Mouse (Mus musculus): ENCODE measurements around the gene Fbxo3. TPM values are rescaled to one million over a fixed set of nuclear protein-coding genes. Genes with fewer than 3 reads are reported as not detected.
"Not testable (repeated sequence)": the region's sequence is repeated elsewhere in the genome, so short reads cannot be mapped to it uniquely, and the experiment has no call there.

Fbxo3 gene
- total RNA-seq, 2 experiments from 2014 or later: 61.5 to 74.2 TPM

- no peak for ATAC-seq (replicated peaks; ENCODE audit: poor library complexity)
These were observed 8.1 kb downstream of the Fbxo3 start for GRCm38 (mm10) chr2:104035595-104035994.

DNA sequence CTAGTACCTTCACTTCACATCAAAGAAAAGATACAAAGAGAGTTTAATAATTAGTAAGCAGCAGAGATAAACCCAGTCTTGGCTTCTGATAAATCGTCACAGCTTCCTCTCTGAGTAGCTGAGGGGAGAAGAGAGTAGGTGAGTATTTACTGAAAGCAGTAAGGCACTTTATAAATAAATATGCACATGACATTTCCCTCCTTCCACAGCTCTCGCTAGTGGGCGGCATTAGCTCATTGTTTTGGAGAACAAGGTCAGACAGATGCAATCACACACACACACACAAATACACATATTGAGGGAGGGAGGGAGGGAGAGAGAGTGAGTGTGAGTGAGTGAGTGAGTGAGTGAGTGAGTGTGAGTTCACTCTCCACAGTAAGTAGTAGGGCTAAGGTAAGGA is 8.8 kb downstream of the Fbxo3 start:
- no peak for ATAC-seq (replicated peaks; ENCODE audit: poor library complexity)

GRCm38 (mm10) chr2:104038236-104038635 is 10.7 kb downstream of the Fbxo3 start:
- ATAC-seq (replicated peaks; ENCODE audit: poor library complexity): no peak

- peak; percentile 47 for ATAC-seq (replicated peaks; ENCODE audit: poor library complexity)
These were observed 14.1 kb downstream of the Fbxo3 start for GRCm38 (mm10) chr2:104041632-104042031.

GRCm38 (mm10) chr2:104042766-104043165 is 15.2 kb downstream of the Fbxo3 start:
- no peak for ATAC-seq (replicated peaks; ENCODE audit: poor library complexity)

- no peak for ATAC-seq (replicated peaks; ENCODE audit: poor library complexity)
These were observed 16.3 kb downstream of the Fbxo3 start for GRCm38 (mm10) chr2:104043624-104044478.

GRCm38 (mm10) chr2:104044479-104045080 is 17.1 kb downstream of the Fbxo3 start:
- ATAC-seq (replicated peaks; ENCODE audit: poor library complexity): peak; percentile 26; the same call in 1 of the 2 replicates

DNA sequence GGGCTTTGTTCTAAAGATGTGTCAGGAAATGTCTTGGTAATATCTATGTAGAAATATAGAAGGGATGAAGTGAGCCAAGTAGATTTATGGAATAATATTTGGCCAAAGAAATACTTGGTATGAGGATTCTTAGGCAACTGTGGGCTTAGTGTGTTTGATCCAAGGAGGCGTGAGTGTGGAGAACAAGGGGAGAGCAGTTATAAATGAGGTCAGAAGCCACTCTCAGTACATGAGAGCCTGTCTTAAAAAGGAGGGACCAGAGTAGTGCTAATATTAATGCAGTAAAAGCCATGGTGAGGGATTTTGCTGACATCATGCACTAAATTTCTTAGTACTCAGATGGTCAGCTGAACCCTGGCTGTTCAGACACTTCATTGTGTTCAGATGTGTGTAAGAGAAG is 30.9 kb downstream of the Fbxo3 start:
- no peak for ATAC-seq (replicated peaks; ENCODE audit: poor library complexity)

DNA sequence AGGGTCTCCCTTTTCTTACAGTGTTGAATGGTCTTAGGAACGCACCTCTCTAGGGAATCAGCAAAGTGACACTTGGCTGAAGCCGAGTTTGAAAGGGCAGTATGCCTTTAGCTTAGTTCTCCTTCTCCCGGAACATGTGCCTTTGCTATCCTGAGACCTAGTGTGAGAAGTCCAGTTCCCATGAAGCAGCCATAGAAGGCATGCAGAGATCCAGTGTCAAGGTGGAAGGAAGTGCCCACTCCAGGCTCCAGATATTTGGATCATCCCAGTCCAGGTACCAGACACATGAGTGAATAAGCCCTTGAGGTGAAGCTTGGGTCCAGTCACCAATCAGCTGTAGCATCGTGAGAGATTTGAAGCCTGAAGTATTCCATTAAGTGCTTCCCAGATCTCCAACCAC is 31.4 kb downstream of the Fbxo3 start:
- ATAC-seq (replicated peaks; ENCODE audit: poor library complexity): no peak

- ATAC-seq (replicated peaks; ENCODE audit: poor library complexity): no peak
These were observed 32.3 kb downstream of the Fbxo3 start for GRCm38 (mm10) chr2:104059786-104060185.

GRCm38 (mm10) chr2:104060996-104061395 is 33.5 kb downstream of the Fbxo3 start:
- no peak for ATAC-seq (replicated peaks; ENCODE audit: poor library complexity)

- no peak for ATAC-seq (replicated peaks; ENCODE audit: poor library complexity)
These were observed 35.1 kb downstream of the Fbxo3 start for GRCm38 (mm10) chr2:104062665-104063064.

GRCm38 (mm10) chr2:104064152-104064551 is 36.6 kb downstream of the Fbxo3 start:
- ATAC-seq (replicated peaks; ENCODE audit: poor library complexity): no peak

- not testable (repeated sequence) for ATAC-seq (replicated peaks; ENCODE audit: poor library complexity)
These were observed 38.0 kb downstream of the Fbxo3 start, which contains the start of gene Gm10912 for GRCm38 (mm10) chr2:104065526-104065925. Gene Gm10912 (plus strand): TSS chr2:104065826.

- ATAC-seq (replicated peaks; ENCODE audit: poor library complexity): not testable (repeated sequence)
These were observed 40.9 kb downstream of the Fbxo3 start, which contains the start of gene Gm10799 for GRCm38 (mm10) chr2:104068450-104068849. Gene Gm10799 (minus strand): TSS chr2:104068550.

GRCm38 (mm10) chr2:104069704-104070185 is 42.2 kb downstream of the Fbxo3 start, which contains the start of gene Cd59b:
Gene Cd59b (plus strand): TSS chr2:104069849.
- peak; percentile 96 for ATAC-seq (replicated peaks; ENCODE audit: poor library complexity)

DNA sequence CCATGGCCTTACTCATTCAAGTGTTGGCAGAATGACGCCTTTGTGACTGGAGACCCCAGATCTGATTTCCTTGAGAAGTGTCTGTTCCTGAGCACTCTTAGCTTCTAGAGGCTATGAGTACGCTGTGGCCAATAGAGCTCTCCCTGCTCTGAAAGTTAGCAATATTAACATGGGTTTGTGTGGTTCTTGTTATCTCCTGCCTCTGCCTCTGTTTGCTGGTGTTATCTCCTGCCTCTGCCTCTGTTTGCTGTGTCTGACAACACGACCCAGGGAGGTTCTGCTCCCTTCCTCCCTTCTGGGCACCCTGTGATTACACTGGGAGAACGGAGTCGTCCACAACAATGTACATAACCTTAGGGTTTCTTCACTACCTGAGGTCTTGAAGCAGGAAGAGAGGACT is 50.8 kb downstream of the Fbxo3 start:
- peak; percentile 99 for ATAC-seq (replicated peaks; ENCODE audit: poor library complexity)

- ATAC-seq (replicated peaks; ENCODE audit: poor library complexity): not testable (repeated sequence)
These were observed 54.0 kb downstream of the Fbxo3 start for GRCm38 (mm10) chr2:104081436-104082050.

DNA sequence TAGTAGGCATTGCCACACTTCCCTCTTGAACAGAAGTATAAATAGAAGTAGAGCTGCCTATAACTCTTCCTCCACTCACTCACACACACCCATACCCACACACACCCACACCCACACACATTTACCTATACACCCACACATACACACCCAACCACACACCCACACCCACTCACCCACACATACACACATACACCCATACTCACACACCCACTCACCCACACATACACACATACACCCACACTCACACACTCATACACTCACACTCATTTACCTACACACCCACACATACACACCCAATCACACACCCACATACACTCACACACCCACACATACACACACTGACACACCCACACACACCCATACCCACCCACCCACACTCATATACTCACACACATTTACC is 55.0 kb downstream of the Fbxo3 start:
- no peak for ATAC-seq (replicated peaks; ENCODE audit: poor library complexity)

DNA sequence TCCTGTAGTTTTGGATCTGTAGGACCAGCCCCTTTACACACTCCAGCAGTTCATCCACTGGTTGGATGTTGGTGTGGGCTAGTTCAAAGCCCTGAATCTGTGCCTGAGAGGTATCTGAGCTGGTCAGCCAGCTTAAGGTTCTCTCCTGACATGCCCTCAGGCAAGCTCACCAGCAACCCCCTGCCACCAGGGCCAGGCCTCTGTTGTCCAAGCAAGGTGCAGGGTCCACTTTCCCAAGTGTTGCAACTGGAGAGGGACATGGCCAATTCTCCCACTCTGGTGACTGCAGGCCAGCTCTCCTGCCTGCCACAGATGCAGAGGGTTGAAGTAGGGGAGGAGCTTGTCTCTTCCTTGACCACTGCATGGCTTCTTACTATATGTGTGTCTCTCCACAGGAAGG is 56.5 kb downstream of the Fbxo3 start:
- ATAC-seq (replicated peaks; ENCODE audit: poor library complexity): not testable (repeated sequence)

GRCm38 (mm10) chr2:104087562-104087961 is 60.0 kb downstream of the Fbxo3 start:
- peak; percentile 94 for ATAC-seq (replicated peaks; ENCODE audit: poor library complexity)
